Mouse (Mus musculus): ENCODE measurements around the gene Plekhh2.

Plekhh2 gene

DNA sequence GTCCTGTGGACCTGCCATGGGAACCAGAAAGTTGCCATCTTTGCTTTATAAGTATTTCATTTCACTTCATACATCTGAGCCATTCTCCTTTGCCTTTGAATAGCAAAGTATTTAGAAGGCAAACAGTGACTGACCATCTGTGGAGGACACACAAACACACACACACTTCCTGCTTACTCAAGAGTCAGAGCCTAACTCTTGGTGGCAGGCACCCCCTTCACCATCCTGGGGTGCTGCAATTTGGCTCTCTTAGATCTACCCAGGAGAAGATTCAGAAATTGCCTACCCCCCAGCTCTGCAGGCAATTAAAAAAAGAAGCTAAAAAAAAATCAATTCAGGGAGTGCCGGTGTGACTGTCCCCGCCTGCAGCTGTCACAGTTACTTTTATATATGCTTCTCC, 134.8 kb downstream of the Plekhh2 start:
- DNase-seq: no peak

DNA sequence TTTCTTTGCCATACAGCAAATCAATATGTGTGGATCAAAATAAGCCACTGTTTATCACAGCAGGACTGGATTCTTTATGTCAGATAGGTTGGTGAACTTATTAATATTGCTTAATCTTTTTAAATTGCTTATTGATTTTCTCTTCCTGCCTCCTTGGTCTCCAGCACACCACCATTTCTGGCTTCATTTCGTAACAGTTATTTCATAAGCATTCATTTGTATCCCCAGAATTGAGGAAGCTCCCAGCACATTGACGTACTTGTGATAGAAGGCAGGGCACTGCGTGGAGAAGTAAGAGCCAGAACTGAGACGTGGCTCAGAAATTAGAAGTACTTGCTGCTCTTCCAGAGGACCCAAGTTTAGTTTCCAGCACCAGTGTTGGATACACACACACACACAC, 135.9 kb downstream of the Plekhh2 start:
- DNase-seq: no peak

DNA sequence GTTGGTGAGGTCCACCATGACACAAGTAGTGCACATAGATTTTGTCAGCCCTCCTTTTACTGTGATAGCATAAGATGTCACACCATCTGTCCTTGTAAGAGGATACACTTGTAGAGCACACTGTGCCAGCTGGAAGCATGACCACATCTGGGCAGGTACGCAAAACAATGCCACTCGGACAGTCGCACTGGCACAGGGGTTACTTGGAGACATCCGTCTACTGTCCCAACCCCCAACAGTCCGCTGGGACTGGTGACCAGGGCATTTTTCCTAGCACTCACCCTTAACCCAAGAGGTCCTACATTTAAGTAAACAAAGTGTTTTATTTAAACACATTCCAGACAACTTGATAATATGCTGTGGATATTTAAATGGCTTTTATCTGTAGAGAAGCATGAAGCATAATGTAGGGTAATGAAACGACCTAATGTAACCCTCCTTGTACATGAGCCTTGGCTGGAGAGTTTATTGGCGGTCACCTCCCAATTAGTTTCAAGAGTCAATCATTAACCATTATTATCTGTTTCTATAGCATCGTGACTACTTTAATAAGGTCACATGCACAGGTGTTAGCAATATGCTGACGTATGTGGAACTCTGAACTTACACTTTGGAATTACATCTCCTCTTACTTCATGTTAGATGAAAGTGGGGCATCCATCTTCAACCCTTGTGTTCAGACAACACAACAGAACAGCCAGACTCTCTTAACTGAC, 138.8 kb downstream of the Plekhh2 start:
- DNase-seq: no peak

DNA sequence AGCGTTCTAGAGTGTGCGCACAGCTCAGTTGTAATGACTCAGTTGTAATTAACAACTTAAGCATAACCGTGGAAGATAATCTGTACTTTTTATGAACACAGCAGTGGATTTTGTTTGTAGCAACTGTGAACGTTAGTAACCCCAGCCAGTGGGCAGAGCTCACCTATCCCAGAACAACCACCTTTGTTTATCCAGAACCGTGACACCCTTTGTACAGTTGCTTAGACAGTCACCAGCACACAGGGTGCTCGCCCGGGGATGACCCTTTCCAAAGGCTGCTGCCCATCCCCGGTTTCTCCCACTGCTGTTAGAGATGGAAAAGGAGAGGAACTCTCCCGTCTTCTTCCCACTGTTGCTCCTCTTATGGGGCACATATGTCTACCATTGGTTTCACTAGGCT, 141.8 kb downstream of the Plekhh2 start:
- no peak for DNase-seq

DNA sequence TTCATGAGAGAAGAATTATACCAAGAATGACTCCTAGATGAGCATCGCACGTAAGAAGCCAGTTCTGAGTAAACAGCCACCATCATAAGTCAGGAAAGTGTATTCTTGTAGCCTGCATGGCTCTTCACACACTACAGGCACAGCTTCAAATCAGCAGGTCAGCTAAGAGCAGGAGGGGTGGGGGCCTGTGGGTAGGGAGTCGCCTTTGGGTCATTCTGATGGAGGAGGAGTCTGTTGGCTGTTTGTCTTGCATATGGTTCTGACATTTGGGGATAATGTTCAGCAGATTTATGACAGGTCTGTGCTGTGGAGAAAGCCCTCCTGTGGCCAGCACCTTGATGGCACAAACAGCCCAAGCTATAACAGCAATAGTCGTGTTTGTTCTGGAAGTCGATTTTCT, 144.5 kb downstream of the Plekhh2 start:
- no peak for DNase-seq

DNA sequence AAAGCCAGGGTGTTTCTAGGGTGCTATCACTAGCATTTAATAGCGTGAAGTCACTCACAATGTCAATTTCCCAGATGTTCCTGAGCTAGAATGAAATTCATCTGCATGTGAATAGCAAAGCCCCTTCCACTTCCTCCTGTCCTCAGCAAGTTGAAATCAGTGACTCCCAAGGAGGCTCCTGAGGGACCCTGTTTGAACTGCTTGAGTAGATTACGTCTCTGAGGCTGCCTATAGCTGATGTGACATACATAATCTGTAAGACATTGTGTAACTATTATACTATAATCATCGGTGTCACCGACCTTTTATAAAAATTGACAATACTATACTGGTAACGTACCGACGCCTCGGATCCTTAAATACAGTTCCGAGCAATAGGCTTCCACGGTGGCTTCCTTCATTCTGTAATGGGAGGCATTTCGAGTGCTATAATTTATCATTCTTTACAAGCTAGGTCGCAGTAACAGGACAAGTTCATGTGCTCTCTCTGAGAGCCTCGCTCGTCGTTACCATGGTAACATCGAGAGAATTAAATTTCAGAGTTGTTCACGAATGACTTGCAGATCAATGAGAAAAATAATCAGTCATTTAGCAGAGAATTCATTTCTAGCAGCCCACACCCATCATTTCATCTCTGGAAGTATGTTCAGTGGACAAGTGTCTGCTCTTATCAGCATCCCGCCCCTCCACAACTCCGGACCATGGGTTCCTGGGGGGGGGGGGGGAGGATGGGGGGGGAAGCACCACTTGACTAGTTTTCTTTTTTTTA, 145.1 kb downstream of the Plekhh2 start:
- no peak for DNase-seq

DNA sequence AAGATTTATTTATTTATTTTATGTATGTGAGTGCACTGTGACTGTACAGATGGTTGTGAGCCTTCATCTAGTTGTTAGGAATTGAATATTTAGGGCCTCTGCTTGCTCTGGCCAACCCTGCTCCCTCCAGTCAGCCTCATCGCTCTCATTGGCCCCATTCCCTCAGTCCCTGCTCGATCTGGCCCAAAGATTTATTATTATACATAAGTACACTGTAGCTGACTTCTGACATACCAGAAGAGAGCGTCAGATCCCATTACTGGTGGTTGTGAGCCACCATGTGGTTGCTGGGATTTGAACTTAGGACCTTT, 145.7 kb downstream of the Plekhh2 start:
- DNase-seq: no peak

DNA sequence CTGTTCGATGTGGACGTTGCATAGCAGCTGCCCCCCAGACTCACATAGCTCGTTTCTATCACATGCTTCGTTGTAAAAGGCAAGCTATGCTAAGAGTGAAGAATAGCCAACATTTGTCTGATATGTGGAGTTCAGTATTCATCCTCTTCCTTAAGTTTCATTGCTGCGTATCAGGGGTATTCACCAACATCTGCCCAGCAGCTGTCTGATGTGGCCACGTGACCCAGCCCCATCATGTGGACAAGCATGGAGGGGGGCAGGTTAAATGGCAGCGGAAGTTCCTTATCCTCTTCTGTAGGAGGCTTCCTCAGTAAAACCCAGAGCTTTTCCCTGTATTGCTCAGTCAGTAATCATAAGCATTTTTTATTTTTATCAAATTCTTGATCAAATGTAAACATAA, 146.1 kb downstream of the Plekhh2 start:
- no peak for DNase-seq

DNA sequence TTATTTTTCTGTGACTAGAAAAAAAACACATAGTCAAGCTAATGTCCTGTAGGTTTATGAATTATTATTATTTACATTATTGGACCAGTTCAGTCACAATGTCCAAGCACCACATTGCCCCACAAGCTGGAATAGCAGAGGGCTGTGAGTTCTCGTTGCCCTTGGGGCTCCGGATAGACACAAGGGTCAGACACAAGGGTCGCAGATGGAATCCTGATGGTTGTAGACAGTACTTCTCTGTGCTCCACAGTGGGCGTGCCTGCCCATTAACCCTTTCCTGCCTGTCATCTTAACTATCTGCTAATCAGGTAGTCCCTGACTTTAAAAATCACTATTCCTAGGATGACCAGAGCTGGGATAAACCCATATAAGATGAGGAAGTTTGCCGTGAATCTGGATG, 146.5 kb downstream of the Plekhh2 start:
- DNase-seq: no peak

DNA sequence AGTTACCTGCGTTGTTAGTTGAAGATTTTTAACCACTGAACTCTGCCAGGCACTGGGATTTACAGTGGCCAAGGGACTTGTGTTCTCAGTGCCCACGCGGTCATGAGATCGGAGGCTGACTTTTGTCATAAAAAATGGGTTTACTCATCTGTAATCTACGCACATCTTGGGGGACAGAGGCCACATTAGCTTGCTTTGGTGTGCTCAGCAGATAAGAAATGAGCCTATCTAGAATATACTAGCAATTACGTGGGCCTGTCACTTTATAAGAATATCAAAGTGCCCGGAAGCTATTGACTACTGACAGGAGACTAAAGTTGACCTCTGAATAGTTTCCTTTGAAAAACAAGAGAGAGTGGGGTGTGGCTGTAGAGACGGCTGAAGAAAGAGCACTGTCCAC, 147.3 kb downstream of the Plekhh2 start:
- DNase-seq: no peak

DNA sequence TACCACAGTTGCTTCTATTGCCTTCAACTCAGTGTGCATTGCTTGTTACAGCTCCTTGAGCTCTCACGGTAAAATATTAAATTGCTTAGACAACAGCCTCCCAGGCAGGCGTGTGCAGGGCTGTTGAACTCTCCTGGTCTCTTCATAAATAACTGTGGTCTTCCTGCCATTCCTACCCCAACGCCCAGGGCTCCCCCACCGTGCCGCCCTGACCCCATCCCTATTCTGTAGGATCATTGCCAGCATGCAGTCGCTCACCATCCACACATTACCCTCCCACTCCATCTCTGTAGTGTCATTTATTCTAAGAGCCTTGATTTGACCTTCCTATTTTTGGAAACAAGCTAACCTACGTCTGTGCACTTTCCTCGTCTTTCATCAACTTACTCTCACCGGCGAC, 153.4 kb downstream of the Plekhh2 start:
- DNase-seq: no peak

DNA sequence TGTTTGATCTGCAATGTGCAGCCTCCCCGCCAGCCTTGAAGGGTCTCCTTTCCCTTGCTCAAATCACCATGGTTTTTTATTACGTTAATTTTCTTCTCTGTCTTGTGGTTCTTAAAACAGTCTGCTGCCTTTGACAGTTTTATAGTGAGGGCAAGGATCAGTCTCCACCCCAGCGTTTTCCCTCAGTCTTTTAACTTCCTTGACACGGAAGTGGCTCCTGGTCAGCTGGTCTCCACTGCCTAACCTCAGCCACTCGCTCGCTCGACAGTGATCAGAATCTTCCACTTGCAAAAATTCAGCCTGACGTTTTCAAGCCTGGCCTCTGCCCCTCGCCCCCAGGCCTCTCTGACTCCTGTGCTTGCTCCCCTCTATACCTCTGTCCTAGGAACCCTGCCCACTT, 154.0 kb downstream of the Plekhh2 start:
- DNase-seq: peak; percentile 45

DNA sequence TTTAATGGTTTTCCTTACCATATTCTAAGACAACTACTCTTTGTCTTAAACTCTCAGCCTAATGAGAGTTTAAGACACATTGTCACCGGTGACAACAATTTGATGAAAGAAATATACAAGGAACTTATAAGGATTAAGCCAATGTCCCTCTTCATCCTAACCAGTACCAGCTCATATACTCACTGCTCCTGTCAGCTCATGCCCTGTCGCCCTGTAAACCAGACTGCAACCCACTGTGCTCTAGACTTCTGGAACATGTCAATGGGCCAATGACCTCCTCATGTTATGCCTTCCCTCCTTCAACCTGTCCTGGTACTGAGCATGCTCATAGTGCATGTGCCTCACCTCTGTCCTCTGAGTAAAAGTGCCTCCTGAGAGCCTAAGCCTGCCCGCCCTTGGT, 156.2 kb downstream of the Plekhh2 start:
- no peak for DNase-seq
